Mouse (Mus musculus): ENCODE data around the gene Pkdrej. TPM values are rescaled to one million over a fixed set of nuclear protein-coding genes. Genes with fewer than 3 reads are reported as not detected.
A peak's percentile ranks its signal among the peaks of the same experiment; 100 is the strongest.

The Pkdrej gene
- polyA plus RNA-seq, 1 experiment from 2014 or later = 0.21 TPM

DNA sequence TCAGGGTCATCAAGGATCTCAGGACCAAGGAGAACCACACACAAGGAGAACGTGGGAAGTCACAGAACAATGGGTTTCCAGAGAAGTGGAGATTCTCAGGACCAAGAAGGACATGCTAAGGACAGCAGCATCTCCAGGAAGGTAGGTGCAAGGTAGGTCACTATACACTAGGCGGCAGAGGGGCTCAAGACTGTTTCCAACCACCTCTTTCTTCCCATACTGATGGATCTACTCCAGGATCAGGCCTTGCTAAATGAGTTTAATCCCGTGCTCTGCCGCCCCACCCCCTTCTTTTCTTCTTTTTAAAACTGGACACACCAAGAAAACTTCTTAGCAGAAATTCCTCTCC is 451 bp upstream of the Pkdrej start:
- Histone ChIP-seq H3K4me2 (ENCODE audit: low read depth, severe bottlenecking) (peak overlapping the region; percentile 95), H3K4me1 (ENCODE audit: control insufficient read depth, insufficient read depth, low read length) (no peaks in the 10 kb centered on the region), H3K9me3 (ENCODE audit: control insufficient read depth, low read length) (no peaks in the 10 kb centered on the region; the same call in none of the 2 replicates), H3K36me3 (ENCODE audit: control insufficient read depth, insufficient read depth, low read length) (no peaks in the 10 kb centered on the region), H3K27ac (replicated peaks; ENCODE audit: low read depth, low read length) (no peak overlapping the region), H3K27me3 (ENCODE audit: control insufficient read depth, insufficient read depth, low read length) (peaks cover 5% of the 10 kb centered on the region; the same call in 1 of the 2 replicates), H3K9ac (ENCODE audit: low read length) (peak overlapping the region; percentile 65), H3K4me3 (ENCODE audit: low read depth, low read length) (peak overlapping the region; percentile 45)
- ATAC-seq (ENCODE audit: insufficient number of reproducible peaks, low FRiP score, low TSS enrichment, low read depth) (no peak), DNase-seq (ENCODE audit: low spot score) (no peak)
- 12% methylated on average over 4 of the region's 4 CpGs for WGBS

DNA sequence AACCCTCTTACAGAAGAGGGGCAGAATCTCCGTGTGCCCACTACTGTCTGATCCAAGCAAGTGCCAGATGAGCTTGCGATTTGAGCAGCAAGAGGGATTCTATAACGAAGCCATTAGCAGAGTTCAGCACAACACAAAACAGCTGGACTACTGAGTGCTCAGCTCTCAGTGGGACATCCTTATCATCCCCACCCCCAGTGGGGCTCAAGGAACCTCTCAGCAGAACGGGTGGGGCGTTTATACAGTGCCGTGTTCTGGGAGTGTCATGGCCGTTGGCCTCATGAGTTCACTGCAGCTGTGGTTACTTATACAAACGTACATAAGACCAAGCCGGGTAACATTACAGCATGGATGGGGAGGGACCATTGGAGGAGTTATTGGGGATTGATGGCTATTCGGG is 8.1 kb downstream of the Pkdrej start:
- DNase-seq (ENCODE audit: low spot score) (no peak), ATAC-seq (ENCODE audit: insufficient number of reproducible peaks, low FRiP score, low TSS enrichment, low read depth) (no peak)
- H3K36me3 ChIP-seq (ENCODE audit: control insufficient read depth, insufficient read depth, low read length) = no peaks in the 10 kb centered on the region
- no peak overlapping the region for H3K27ac ChIP-seq (replicated peaks; ENCODE audit: low read depth, low read length)
- H3K27me3 ChIP-seq (ENCODE audit: control insufficient read depth, insufficient read depth, low read length) = no peaks in the 10 kb centered on the region
- peaks cover 6% of the 10 kb centered on the region for H3K4me1 ChIP-seq (ENCODE audit: control insufficient read depth, insufficient read depth, low read length)
- H3K9ac ChIP-seq (ENCODE audit: low read length) = no peak overlapping the region
- 75% methylated on average over 10 of the region's 10 CpGs for WGBS
- no peak overlapping the region for H3K4me2 ChIP-seq (ENCODE audit: low read depth, severe bottlenecking)
- H3K4me3 ChIP-seq (ENCODE audit: low read depth, low read length) = no peak overlapping the region
- H3K9me3 ChIP-seq (ENCODE audit: control insufficient read depth, low read length) = no peaks in the 10 kb centered on the region; the same call in 1 of the 2 replicates

DNA sequence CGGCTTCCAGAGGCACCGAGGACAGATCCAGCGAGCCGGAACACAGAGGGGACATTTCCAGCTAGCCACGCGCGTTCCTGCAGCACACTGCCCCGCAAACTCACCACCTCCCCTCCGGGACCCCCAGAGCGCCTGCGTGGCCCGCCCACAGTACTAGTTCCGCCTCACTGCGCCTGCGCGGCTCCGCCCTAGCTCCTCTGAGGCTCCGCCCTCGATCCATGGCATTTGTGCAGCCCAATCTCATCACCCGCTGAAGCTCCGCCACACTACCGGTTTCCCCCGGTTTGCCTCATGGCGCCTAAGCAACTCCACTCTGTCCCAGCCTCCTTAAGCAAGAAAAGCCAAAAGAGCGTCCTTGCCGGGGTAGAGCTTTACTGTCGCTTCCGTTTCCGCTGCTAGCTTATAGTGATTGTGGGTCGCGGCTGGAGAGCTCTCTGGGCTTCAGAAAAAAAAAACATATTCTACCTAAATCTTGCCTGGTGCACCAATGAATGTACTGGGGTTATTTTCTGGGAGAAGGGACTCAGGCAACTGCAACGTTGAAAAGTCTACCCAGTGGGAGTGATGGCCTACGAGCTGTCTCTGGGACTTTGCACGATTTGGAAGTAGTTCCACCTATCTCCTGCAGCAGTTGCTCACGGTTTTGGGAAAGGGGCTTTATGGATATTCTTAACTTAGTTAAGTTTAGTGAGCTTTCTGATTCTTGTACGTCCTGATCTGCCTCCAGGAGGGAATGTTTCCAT is 9.8 kb downstream of the Pkdrej start, which contains the start of gene Cdpf1:
Cdpf1 (minus strand) TSS at position 163 of the 743 bp plus-strand sequence.
- Histone ChIP-seq H3K36me3 (ENCODE audit: control insufficient read depth, insufficient read depth, low read length) (no peaks in the 10 kb centered on the region), H3K27ac (replicated peaks; ENCODE audit: low read depth, low read length) (peak within 1 kb of the TSS; percentile 82; the same call in 1 of the 2 replicates), H3K27me3 (ENCODE audit: control insufficient read depth, insufficient read depth, low read length) (no peaks in the 10 kb centered on the region), H3K4me2 (ENCODE audit: low read depth, severe bottlenecking) (peak within 1 kb of the TSS; percentile 91), H3K9me3 (ENCODE audit: control insufficient read depth, low read length) (no peaks in the 10 kb centered on the region), H3K4me3 (ENCODE audit: low read depth, low read length) (peak within 1 kb of the TSS; percentile 82), H3K4me1 (ENCODE audit: control insufficient read depth, insufficient read depth, low read length) (peaks cover 6% of the 10 kb centered on the region), H3K9ac (ENCODE audit: low read length) (peak within 1 kb of the TSS; percentile 74)
- DNase-seq (ENCODE audit: low spot score) (peak; percentile 99), ATAC-seq (ENCODE audit: insufficient number of reproducible peaks, low FRiP score, low TSS enrichment, low read depth) (peak; percentile 91)
- 4% methylated on average over 36 of the region's 36 CpGs for WGBS

DNA sequence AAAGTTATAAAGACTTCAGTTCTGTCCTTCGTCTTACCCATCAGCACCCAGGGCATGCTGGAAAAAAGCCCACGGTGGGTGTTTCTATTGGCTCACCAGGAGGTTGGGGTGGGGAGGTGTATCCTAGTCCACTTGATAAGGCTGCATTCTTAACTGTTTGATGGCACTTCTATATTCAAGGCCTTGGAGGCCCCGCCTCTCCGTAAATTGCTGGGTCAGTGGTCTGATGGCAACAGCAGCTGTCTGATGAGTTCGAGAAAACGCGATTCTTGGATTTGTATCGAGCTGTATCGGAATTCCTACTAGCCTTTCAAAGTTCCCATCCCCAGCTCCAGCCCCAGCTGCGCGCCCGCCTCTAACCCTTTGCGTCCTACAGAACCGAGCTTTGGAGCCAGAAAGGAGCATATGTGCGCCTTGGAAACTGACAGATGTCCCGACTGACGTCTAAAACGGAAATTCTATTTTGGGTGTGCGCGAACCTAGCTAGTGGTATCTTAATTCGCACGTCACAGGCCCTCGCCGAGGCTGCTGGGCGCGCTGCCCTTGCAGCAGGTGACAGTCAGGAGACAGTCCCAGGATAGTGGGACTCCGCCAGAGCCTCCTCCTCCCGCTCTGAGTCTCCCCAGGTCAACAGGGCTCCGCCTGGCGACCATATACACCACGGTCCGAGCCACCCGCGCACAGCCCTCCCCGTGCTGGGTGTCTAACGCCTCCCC is 10.6 kb downstream of the Pkdrej start:
- WGBS = 7% methylated on average over 36 of the region's 36 CpGs
- Histone ChIP-seq H3K4me3 (ENCODE audit: low read depth, low read length) (peak overlapping the region; percentile 82), H3K27ac (replicated peaks; ENCODE audit: low read depth, low read length) (peak overlapping the region; percentile 21; the same call in 1 of the 2 replicates), H3K4me1 (ENCODE audit: control insufficient read depth, insufficient read depth, low read length) (peaks cover 6% of the 10 kb centered on the region), H3K36me3 (ENCODE audit: control insufficient read depth, insufficient read depth, low read length) (no peaks in the 10 kb centered on the region), H3K9me3 (ENCODE audit: control insufficient read depth, low read length) (no peaks in the 10 kb centered on the region), H3K4me2 (ENCODE audit: low read depth, severe bottlenecking) (peak overlapping the region; percentile 91), H3K9ac (ENCODE audit: low read length) (peak overlapping the region; percentile 74), H3K27me3 (ENCODE audit: control insufficient read depth, insufficient read depth, low read length) (no peaks in the 10 kb centered on the region)
- ATAC-seq (ENCODE audit: insufficient number of reproducible peaks, low FRiP score, low TSS enrichment, low read depth) (peak; percentile 81; the same call in 1 of the 2 replicates), DNase-seq (ENCODE audit: low spot score) (peak; percentile 25)

DNA sequence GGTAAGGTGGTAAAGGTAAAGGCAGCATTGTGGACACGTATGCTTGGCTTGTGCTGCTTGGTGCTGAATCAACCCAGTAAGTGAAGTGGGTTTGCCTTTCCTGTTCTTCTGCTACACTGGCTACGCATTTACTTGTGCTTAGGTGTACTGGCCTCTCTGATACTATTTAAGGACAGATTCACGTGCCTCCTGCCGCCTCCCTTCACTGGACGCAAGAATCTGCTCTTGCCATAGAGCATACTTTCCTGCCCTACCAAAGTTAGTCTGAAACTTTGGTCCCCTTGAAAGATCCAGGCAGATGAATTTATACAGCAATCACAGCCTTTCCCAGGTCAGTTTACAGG is 11.1 kb downstream of the Pkdrej start:
- Histone ChIP-seq H3K9me3 (ENCODE audit: control insufficient read depth, low read length) (no peaks in the 10 kb centered on the region), H3K36me3 (ENCODE audit: control insufficient read depth, insufficient read depth, low read length) (no peaks in the 10 kb centered on the region), H3K4me2 (ENCODE audit: low read depth, severe bottlenecking) (peak overlapping the region; percentile 91), H3K4me1 (ENCODE audit: control insufficient read depth, insufficient read depth, low read length) (peaks cover 6% of the 10 kb centered on the region), H3K27me3 (ENCODE audit: control insufficient read depth, insufficient read depth, low read length) (no peaks in the 10 kb centered on the region), H3K27ac (replicated peaks; ENCODE audit: low read depth, low read length) (no peak overlapping the region), H3K9ac (ENCODE audit: low read length) (no peak overlapping the region; the same call in 1 of the 2 replicates), H3K4me3 (ENCODE audit: low read depth, low read length) (no peak overlapping the region)
- WGBS = 89% methylated on average over 5 of the region's 5 CpGs
- no peak for ATAC-seq (ENCODE audit: insufficient number of reproducible peaks, low FRiP score, low TSS enrichment, low read depth)
- DNase-seq (ENCODE audit: low spot score) = no peak

DNA sequence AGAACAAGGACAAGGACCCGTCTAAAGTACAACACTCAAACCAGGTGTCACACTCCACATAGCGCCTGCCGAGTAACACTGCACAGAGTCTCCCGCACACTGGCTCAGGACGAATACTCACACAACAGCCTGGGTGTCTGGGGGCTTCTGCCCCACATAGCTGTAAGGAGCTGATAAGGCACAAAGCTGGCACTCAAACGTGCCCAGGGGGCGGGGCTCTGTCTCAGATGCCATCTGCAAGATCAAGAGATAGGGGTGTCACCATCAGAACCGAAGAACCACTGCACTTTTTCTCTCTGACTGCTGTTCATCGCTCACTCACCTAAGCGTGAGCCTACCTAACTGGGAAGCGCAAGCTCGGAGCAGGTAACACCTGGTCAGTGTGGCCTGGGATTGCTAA is 12.4 kb downstream of the Pkdrej start:
- H3K4me1 ChIP-seq (ENCODE audit: control insufficient read depth, insufficient read depth, low read length) = peaks cover 6% of the 10 kb centered on the region

DNA sequence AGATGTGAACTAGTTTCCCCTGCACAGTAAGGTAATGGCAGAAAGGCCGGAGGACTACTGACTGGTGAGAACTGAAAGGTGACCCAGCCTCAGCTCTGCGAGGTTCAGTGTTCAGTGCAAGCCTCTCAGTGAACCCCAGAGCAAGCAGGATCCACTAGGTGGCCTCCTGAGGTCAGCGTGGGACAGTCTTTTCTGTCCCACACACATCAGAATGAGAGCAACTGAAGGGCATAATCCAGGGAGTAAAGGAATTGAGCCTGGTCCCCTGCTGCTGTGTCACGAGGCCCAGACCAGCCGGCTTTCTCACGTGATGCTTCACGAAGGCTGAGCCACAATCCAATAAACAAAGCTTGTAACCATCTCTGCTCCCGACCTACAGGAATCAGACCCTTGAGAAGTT is 13.1 kb downstream of the Pkdrej start:
- DNase-seq (ENCODE audit: low spot score) = no peak
- H3K4me2 ChIP-seq (ENCODE audit: low read depth, severe bottlenecking) = no peak overlapping the region
- H3K27ac ChIP-seq (replicated peaks; ENCODE audit: low read depth, low read length) = no peak overlapping the region
- 48% methylated on average over 8 of the region's 8 CpGs for WGBS
- no peaks in the 10 kb centered on the region for H3K9me3 ChIP-seq (ENCODE audit: control insufficient read depth, low read length)
- peaks cover 6% of the 10 kb centered on the region for H3K4me1 ChIP-seq (ENCODE audit: control insufficient read depth, insufficient read depth, low read length)
- H3K4me3 ChIP-seq (ENCODE audit: low read depth, low read length) = no peak overlapping the region
- no peak overlapping the region for H3K9ac ChIP-seq (ENCODE audit: low read length)
- H3K36me3 ChIP-seq (ENCODE audit: control insufficient read depth, insufficient read depth, low read length) = no peaks in the 10 kb centered on the region
- no peak for ATAC-seq (ENCODE audit: insufficient number of reproducible peaks, low FRiP score, low TSS enrichment, low read depth)
- H3K27me3 ChIP-seq (ENCODE audit: control insufficient read depth, insufficient read depth, low read length) = no peaks in the 10 kb centered on the region

More for the DNA sequence above, 12.4 kb downstream of the Pkdrej start:
- Histone ChIP-seq H3K4me2 (ENCODE audit: low read depth, severe bottlenecking) (no peak overlapping the region), H3K9me3 (ENCODE audit: control insufficient read depth, low read length) (no peaks in the 10 kb centered on the region), H3K27me3 (ENCODE audit: control insufficient read depth, insufficient read depth, low read length) (no peaks in the 10 kb centered on the region), H3K9ac (ENCODE audit: low read length) (no peak overlapping the region), H3K4me3 (ENCODE audit: low read depth, low read length) (no peak overlapping the region), H3K36me3 (ENCODE audit: control insufficient read depth, insufficient read depth, low read length) (no peaks in the 10 kb centered on the region), H3K27ac (replicated peaks; ENCODE audit: low read depth, low read length) (no peak overlapping the region)
- no peak for DNase-seq (ENCODE audit: low spot score)
- WGBS = 83% methylated on average over 12 of the region's 12 CpGs
- no peak for ATAC-seq (ENCODE audit: insufficient number of reproducible peaks, low FRiP score, low TSS enrichment, low read depth)

DNA sequence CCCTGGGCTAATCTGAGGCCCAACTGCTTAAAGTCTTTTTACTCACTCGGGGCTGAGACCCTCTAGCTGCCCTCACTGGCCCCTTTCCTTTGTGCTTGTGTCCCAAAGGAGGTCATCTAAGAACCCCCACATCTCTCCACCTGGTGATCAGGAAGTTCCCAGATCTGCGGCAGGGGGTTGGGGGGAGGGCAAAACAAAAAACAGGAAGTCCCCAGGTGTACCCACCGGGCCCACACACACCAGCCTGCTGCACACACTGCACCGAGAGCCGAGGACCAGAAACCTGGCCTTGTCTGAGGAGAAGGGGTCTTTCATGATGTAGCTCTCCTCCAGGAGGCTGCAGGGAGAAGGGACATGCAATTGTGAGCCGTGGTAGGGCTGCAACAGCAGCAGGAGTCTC is 13.5 kb downstream of the Pkdrej start:
- Histone ChIP-seq H3K36me3 (ENCODE audit: control insufficient read depth, insufficient read depth, low read length) (no peaks in the 10 kb centered on the region), H3K27ac (replicated peaks; ENCODE audit: low read depth, low read length) (no peak overlapping the region), H3K9ac (ENCODE audit: low read length) (no peak overlapping the region), H3K9me3 (ENCODE audit: control insufficient read depth, low read length) (no peaks in the 10 kb centered on the region), H3K4me1 (ENCODE audit: control insufficient read depth, insufficient read depth, low read length) (peaks cover 6% of the 10 kb centered on the region), H3K27me3 (ENCODE audit: control insufficient read depth, insufficient read depth, low read length) (no peaks in the 10 kb centered on the region), H3K4me3 (ENCODE audit: low read depth, low read length) (no peak overlapping the region), H3K4me2 (ENCODE audit: low read depth, severe bottlenecking) (no peak overlapping the region)
- 77% methylated on average over 6 of the region's 6 CpGs for WGBS
- ATAC-seq (ENCODE audit: insufficient number of reproducible peaks, low FRiP score, low TSS enrichment, low read depth) = no peak
- no peak for DNase-seq (ENCODE audit: low spot score)
